Mouse (Mus musculus) heart, adult 9 months (tissue): ENCODE data around the gene Aagab.

Experiments used
- DNase-seq, 2 experiments: peaks; one replicate each; pipeline ENCODE4 v3.0.0; 2022; ENCODE audit warnings: low spot score in 2 of 2

The Aagab gene

DNA sequence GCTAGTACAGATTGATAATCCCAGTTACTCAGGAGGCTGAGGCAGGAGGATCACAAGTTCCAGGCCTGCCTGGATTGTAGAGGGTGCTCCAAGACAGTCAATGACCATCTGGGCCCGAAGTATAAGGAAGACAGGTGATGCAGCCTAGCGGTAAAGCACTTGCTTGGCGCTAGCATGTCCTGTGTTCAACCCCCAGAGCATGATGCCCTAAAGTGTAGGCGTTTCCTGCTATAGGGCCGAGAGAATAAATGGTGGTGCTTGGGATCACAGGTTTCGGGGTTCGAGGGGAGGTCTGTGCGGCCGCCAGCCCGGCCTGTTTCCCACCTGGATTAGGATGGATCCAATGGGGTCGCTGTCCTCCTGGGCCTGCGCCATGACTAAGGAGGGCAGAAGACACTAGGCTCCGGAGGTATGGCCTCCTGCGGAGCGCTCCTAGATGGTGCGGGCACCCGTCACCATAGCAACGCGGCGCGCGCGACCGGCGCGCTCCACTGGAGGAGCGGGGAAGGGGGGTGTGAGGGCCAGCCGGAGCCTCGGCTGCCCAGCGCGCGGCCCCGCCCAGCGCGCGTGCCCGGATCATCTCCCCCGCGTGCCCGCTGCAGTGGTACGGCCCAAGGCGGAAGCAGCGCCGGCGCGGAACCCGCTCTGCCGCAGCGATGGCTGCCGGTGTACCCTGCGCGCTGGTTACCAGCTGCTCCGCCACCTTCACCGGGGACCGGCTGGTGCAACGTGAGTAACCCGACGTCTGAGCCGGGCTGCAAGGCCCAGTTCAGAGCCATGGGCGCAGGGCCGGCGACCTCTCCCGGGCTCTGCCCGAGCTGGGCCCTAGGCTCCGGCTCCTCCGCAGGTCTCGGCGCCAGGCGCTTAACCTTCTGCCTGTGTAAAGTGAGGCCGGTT, at the start of gene Aagab, which contains the start of gene Iqch:
TSS of gene Aagab (plus strand) at position 618 of the 897 bp plus-strand sequence.
TSS of gene Iqch (minus strand) at position 451 of the 897 bp plus-strand sequence.
- DNase-seq, result peak; percentile 94 to 95

DNA sequence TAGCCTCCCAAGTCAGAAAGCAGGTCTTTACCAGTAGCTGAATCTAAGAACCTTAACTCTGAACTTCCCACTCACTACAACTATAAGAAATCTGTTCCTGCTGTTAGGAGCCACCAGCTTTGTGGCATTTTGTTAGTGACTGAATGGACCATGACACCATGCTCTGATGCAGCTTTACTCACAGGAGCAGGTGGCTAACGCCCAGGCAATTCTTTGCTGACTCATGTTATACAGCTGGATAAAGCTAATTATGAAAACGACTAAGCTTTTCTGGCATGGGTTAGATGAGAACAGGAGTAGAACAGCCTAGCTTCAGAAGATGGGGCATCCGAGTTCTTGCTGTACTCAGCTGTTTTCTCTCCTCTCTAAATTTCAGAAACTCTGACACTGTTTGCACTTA, 48.8 kb upstream of the Aagab start:
- DNase-seq, result no peak

DNA sequence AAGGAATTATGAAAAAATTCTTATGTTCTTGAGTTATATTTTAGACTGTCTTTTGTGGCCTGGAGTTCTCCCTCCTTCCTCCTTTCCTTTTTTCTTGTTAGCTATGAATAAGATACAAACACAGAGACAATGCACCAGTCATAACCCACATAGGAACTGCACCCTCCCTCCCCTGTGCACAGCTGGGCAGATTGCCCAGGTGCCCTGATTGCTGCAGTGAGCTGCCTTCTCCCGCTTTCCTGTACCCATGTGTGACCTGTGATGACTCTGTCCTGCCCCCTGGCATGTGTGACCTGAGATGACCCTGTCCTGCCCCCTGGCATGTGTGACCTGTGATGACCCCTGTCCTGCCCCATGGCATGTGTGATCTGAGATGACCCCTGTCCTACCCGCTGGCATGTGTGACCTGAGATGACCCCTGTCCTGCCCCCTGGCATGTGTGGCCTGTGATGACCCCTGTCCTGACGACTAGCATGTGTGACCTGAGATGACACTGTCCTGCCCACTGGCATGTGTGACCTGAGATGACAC, 46.9 kb upstream of the Aagab start:
- peak; percentile 11 to 27 for DNase-seq

DNA sequence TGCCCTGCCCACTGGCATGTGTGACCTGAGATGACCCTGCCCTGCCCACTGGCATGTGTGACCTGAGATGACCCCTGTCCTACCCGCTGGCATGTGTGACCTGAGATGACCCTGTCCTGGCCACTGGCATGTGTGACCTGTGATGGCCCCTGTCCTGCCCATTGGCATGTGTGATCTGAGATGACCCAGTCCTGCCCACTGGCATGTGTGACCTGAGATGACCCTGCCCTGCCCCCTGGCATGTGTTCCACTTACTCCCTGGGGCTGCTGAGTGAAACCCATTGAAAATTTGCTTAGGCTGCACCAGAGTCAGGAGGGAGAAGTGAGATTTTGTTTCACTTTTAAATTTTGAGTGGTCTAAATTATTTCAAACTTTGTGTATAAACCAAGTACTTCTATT, 46.1 kb upstream of the Aagab start:
- no peak for DNase-seq

DNA sequence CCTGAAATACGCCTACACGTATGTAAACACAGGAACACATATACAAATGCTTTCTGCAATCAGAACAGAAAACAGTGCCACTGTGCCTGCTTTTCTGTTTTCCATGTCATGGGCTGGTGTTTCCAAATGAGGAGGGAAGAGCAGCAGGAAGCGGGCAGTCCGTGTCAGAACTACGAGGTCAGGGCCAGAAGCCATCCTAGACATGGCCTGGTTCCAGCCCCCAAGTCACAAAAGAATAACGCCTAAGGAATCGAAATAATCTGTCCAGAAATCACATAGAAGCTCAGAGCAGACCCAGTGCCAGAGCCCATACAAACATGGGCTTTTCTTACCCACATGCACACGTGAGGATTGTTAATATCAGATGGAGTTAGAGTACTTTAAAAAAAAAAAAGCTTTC, 45.5 kb upstream of the Aagab start:
- DNase-seq, result no peak

DNA sequence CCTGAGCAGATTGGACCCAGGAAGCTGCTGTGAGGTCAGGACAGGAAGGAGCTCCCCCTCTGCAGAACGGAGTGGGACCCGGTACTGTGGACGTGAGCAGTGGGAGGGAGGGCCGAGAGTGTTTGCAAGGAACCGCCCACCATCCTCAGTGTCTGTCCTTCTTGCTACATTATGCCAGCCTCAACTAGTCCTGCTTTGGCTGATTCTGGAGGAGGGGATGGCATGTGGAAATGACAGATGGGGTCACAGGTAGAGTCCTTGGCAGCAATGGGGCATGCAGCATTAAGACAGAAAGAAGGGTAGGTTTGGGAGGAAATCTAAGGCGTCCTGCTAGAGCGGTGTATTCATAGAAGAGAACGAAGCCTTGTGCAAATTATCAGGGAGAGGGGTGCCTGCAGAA, 40.5 kb upstream of the Aagab start:
- DNase-seq, result no peak

DNA sequence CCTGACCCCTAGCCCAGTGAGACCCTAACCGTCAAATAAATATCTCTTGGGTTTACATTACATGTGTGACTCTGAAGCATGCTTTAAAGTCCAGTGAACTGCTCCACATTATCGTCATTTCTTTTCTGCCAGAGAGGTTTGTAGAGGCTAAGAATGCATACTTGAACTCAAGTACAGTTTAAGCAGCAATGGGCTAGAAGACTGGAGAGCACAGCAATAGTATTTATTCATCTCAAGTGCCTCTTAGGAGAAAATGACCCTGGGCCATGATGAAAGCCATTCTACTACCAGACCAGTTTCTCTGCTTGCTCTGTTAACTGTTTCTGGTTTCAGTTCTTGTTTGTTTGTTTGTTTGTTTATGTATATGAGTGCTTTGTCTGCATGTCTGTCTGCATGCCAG, 39.0 kb upstream of the Aagab start:
- no peak for DNase-seq

DNA sequence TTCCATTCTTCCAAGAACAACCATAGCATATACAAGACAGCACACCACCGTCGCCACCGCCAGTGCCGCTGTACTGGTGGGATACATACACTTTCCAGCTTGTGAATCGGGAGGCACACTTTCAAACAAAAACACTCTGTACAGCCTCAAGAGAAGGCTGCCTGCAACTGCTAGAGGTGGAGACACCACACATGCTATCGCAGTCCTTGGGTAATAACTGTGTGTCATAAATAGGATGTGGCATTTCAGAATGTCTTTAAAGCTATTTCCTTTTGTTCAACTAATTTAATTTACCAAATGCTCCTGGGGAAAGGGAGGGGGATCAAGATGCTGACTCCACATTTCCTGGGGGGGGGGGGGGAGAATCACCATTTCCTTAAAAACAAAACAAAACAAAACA, 34.1 kb upstream of the Aagab start:
- no peak for DNase-seq

DNA sequence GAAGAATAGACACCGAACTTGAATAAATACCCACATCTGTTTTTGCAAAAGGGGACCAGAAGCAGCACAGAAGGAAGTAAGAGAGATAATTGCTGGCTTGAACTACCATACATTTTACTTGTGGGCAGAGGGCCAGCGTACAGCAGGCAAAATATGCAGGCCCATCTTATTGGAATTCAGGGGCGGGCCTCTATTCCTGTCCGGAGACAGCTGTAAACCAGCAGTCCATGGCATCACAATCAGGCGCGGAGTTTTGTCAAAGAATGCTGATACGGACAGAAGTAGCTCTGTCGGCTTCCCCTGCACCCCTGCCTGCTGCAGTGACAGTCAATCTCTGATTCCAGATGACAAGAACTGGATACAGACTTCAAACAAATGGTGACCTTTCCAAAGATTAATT, 33.7 kb upstream of the Aagab start:
- no peak for DNase-seq

DNA sequence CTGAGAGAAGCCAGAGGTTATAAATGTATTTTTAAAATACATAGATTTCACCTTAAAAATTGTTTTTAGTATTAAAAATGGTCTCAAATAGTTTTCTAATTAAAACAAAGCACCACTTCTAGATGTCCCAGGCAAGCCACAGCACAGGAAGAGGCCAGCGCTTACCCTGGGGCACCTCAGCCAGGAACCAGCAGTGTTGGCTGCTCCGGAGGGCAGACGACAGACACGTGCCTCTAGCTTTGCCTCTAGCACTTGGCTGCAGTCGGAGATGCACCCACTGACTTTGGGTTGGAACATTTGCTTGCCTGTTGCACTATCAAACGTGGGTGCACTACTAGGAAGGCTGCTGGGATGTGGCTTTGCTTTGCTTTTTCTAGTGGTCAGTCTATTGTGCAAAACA, 30.6 kb upstream of the Aagab start:
- no peak for DNase-seq

DNA sequence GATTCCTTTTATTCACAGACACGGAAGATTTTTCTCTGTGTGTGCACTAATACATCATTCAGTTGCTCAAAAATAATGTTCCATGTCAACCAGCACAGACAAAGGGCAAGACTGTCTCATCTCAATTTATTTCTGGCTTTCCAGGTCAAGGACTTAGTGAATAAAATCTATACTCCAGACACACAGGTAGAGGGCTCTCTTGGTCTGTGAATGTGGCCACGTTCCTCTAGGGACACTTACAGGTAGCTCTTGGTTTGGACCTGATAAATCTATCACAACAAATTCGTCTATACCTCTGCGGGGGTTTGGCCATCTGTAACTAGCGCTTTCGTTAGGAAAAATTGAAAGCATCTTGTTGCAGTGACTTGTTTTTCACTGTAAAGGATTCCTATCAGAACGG, 29.6 kb upstream of the Aagab start:
- no peak for DNase-seq

DNA sequence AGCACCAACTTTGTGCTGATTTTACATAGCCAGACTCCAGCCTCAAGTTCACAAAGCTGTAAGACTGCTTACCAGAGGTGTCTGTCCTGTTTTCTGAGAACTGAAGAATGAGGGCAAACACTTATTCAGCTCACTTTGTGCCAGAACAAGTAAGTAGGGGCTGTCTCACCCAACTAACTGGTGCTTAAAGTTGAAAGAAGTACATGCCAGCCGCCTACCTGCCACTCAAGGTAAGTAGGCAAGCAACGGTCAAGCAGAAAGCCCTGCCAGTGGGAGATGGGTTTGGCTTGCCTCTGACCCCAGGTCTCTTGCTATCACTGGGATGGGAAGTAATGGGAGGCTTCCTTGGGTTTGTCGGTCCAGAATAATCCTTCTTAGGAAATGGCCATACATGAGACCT, 25.0 kb upstream of the Aagab start:
- DNase-seq, result no peak

DNA sequence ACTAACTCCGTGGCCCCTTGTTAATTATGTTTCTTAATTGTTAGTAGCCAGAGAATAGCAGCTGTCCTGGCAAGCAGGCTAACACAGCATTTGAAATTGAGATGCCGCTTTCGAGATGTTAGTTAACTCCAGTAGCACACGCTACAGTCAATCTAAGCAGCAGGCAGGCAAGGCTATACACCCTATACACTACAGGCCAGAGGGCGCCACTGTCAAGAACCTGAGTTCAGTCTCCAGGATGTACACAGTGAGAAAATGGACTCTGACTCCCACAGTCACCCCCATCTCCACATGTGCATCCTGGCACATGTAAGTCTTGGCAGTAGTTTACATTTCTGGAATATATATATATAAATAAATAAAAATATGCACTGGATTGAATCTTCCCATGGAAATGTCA, 22.8 kb upstream of the Aagab start:
- DNase-seq, result no peak

DNA sequence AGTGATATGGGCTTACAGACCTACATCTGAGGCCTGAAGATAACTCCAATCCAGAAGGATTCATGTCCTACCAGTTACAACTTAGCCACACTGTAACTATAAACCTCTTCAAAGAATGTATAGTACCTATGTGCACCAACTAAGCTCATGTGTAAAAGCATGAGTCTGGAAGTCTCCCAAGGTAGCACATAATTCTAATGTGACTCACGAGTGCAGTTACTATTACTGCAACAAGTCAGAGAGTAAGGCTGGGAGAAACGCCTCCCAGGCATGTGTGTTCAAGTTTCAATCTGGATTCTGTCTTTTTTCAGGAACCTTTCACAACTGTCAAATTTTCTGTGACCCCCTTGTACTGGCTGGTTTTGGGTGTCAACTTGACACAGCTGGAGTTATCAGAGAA, 22.4 kb upstream of the Aagab start:
- no peak for DNase-seq

DNA sequence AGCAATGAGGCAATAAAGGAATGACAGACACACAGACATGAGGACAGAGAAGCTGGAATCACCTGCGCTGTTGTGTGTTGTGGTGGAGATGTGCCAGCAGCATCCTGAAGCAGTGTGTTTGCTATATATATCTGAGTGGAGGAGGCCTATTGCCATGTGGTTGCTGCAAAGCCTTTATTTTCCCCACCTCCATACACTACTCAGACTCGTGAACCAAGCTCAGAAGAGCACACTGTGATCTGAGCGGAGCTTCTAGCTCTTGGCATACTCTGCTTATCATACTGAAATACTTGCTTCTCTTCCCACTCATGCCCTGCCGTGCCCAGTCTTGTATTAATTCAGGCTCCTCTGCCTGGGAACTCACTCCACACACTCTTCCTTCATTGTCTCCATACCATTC, 20.7 kb upstream of the Aagab start:
- no peak for DNase-seq

DNA sequence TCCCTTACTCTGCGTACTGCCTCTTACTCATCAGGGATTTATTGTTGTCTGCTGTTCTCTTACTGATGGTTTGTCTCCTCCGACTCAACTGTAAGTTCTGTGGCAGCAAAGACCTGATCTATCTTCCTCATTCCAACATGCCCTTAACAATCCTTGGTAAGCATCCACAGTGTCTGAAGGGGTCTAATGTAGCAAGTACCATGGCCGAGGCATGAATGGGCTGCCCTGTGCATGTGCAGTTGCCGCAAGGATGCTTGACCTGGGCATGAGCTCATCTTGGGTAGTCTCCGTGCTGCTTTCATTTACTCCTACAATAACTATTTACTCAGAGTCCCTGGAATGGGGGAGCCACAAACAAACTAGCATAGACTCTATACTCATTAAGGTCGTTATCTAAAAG, 17.2 kb upstream of the Aagab start:
- no peak for DNase-seq

DNA sequence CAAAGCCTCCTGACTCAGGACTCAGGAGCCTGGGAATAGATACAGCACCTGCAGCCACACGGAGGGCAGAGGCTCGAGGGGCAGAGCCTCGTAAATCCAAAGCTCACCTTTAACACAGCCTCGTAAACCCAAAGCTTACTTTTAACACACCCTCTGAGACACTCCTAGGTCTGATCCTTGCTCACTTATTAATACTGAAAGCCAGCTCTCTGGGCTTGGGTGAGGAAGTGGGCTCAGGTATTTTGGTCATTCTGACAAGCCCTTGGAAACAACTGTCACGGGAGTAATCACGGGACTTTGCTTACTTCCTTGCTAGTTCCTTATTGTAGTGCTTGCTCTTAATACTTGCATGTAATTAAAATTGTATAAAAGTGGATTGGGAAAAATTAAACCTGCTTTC, 13.3 kb upstream of the Aagab start:
- no peak for DNase-seq

DNA sequence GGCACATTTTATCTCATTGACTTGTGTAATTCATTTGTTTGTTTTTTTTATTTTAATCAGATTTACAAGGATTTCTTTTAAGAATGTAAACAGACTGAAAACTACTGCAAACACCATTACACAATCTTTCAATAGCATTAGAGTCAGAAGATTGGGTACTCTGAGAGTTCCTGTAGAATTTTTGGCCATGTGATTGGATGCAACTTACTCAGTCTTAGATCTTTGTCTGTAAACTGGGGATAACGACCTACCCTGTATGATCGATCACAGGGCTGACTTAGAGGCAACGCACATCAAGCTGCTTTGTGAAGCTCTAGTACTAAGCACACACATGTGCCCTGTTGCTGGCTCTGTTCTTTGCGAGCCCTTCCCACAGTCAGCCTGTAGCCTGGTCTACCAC, 11.9 kb upstream of the Aagab start:
- no peak for DNase-seq

DNA sequence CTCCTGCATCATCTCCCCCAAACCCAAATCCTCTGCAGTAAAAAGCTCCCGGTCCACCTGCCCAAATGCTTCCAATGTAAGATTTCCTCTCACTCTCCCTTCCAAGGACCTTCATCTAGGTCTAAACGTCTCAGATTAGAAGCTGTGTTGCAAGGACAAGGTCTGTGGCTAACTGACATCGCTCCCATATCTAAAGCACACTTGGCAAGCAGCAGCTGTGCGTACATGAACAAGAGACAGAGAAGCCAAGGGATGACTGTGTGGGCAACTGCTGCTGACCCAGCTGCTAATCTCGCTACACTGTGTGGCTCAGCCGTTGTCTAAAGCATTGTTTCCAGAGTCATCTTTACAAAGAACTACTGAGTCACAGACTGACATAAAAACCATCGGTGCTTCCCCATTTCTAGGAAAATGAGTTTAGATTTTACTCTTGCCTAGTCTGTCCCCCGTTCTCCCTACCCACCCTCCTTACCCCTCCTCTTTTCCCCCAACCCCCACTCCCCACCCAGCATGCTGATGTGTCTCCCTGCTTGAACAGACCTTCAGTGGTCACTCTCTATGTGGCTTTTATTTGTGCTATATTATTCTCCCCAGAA, 10.7 kb upstream of the Aagab start:
- DNase-seq, result no peak

DNA sequence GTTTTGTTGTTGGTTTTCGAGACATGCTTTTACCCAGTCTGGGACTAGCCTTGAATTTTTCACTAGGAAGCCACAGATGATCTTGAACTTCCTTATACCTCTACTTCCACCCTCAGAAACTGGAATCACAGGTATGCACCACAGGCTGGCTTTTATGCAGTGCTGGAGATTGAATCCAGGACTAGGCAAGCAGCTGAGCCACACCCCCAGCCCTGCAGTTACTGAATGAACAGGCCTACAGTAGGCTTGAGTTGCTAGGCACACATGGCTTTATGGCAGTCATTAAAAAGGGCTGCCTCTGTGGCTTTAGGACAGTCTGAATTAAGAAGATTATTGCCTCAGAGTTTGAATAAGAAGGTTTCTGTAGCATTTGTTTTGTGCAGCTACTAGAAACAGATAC, 7.4 kb upstream of the Aagab start:
- DNase-seq, result no peak

DNA sequence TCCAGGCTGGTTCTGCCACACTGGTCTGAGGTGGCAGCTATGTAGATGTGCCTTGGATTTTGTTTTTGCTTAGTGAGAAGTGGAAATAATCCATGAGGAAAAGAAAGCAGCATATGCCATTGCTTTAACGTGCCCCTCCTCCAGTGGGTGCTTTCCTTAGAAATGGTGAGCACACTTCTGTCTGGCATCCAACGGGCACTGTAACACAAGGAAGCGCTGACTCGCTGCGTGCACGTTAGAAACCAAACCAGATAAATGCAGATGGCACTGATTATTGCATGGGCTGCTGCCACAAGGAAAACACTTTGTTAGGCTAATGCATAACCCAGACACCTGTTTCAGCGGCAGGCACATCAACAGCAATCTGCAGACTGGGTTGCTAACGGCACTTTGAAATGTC, 6.8 kb upstream of the Aagab start:
- DNase-seq, result no peak

DNA sequence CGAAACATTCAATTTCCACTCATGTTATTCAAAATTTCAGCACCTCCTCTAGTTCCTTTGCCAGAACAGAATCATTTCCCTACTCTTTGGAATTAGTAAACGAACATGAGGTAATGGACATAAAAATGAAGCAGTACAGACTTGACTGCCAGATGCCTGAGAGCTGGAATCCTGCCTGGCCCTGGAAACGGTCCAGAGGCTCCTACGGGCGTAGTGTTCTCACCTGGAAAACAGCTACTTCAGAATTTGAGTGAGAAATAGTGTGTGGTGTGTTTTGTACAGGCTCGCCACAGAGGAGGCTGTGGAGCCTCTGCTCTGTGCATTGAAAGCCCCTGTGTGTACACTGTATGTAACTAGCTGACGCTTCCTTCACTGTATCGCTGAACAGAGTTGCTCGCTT, 5.8 kb upstream of the Aagab start:
- DNase-seq, result no peak

DNA sequence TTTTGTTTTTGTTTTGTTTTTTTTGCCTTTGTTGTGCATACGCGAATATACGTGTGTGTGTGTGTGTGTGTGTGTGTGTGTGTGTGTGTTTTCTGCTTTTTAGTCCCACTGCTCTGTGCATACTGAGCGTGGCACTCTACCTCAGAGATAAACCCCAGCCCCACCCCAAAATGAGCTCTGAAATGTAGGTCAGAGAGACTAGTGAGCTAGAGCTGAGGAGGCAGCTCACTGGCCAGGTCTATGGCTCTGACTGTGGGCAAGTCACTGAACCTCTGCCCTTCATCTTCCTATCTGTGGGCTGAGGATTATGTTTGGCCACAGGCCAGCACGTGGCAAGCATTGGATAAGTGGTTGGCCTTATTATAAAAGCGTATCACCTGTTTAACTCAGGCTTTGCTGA, 1.4 kb downstream of the Aagab start:
- DNase-seq, result no peak
